Mouse (Mus musculus) megakaryocyte-erythroid progenitor cell, adult 5-6 weeks (primary cell): ENCODE measurements around the gene Prss22. TPM values are rescaled to one million over a fixed set of nuclear protein-coding genes. Genes with fewer than 3 reads are reported as not detected.

Source experiments
- ATAC-seq: replicated peaks from 2 replicates; pipeline ENCODE4 v1.8.0; 2016; ENCODE audit warnings: mild to moderate bottlenecking, inconsistent platforms; ENCODE audit not compliant: severe bottlenecking, poor library complexity, low FRiP score, low TSS enrichment
- total RNA-seq, 2 experiments: library from RNA; stranded (forward) in 1 of 2; stranded (reverse) in 1 of 2; fragments of 200-1000, 215-1000 nt in 1 of 2; fragments of >200 nt in 1 of 2; fragmentation: Nextera tagmentation in 1 of 2; gene quantifications; 2 replicates each; pipeline ENCODE4 v1.2.3; 2014 to 2017

Prss22 gene
- total RNA-seq (2014; fragmentation: Nextera tagmentation): not detected in 2 replicates
- total RNA-seq (2017): not detected in 2 replicates

GRCm38 (mm10) chr17:23997901-23998300 is at the start of gene Prss22:
Gene Prss22 (minus strand): TSS chr17:23998100.
- no peak for ATAC-seq

DNA sequence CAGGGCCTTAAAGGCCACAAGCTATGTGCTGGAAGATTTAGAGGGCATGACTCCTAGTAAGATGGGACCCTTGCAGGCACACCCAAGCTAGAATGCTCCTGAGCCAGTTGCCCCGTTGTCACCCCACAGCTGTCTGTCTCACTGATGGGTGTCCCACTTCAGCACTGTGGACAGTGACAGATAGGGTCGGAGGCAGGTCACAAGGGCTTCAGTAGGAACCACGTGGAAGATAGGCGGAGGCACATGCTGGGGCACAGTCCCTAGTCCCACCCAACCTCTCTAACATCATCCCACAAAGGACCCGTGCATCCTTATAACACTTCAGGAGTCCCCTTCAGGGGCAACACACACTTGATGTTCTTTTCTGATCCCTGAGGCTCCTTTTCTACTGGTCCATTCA is 48.1 kb upstream of the Prss22 start:
- ATAC-seq: peak; percentile 38; the same call in 1 of the 2 replicates

DNA sequence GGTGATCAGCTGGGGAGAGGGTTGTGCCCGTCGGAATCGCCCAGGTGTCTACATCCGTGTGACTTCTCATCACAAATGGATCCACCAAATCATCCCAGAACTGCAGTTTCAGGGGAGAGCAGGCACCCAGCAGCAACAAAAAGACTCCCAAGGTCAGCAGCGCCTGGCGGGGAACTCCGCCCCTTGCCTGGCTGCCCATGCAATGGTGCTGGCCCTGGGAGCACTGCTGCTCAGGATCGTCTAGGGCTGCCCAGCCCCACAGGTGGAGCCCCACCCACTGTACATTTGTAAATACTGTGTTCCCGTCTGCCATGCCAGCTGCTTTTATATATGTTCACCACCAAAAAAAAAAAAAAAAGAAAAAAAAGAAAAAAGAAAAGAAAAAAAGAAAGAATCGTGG is 47.7 kb upstream of the Prss22 start:
- no peak for ATAC-seq

GRCm38 (mm10) chr17:24044482-24044881 is 46.6 kb upstream of the Prss22 start:
- ATAC-seq: no peak

DNA sequence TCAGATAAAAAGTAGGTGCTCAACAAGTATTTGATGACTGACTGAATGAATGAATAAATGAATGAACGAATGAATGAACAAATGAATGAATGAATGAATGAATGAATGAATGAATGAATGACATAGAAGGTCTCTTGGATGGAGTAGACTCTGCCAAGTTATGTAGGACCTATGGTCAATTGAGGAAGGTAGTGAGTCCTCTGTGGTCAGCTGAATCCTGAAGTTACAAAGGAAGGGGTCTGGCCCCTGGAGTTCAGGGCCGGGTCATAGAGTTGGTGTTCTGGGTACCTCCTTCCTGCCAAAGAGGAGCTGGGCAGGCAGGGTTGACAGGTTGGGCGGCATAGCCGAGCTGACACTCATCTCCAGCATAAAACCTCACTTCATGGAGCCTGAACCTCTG is 39.9 kb upstream of the Prss22 start, which contains the start of gene Prss27:
Prss27 (plus strand) TSS at position 301 of the 400 bp plus-strand sequence.
- no peak for ATAC-seq

DNA sequence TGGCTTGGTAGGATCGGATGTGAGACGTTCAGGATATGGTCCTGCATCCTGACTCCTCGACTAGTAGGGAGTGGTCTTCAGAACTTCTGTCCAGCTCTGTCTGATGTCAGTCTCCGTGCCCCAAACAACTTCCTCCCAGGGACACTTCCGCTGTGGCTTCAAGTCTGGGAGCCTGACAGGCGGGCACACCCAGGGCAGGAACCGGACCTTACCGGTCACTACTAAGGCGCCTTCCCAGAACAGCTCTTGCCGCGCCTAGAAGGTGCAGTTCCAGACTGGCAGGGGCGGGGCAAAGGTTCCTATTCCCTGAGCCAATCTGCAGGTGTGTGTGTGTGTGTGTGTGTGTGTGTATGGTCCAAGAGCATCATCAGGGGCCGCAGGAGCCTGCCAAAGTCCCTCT is 39.5 kb upstream of the Prss22 start:
- no peak for ATAC-seq

DNA sequence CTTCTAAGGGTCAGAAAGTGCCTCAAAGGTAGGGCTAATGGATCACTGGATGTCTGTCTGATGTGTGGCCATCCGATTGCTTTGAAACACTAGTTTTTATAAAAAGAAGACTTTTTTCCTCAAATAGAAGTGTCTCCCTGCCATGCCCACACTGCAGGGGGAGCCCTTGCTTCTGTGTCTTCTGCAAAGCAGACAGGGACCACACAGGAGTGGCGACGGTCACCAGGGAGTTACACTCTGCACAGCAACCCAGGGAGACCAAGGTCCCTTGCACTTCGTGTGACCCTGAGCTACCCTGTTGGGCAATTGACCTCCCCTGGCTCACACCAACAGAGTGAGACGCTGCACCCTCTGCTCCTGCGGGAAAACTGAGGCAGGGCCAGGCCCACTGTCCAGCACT is 39.1 kb upstream of the Prss22 start:
- ATAC-seq: no peak

DNA sequence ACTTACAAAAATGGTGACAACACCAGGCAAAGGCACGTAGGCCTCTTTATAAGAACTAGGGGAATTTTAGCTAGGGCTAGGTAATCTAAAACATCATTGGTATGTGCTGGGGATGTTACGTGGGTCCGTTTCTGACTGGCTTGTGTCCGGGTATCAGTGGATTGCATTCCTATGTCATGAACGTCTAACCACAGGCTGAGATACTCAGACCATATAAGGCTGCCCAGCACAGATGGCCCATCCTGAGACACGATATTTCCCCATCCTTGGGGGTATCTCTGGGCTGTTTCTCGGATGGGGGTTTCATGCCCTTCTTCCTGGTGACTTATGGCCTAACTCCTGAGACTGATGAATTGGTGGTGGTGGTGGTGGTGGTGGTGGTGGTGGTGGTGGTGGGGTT is 37.2 kb upstream of the Prss22 start:
- ATAC-seq: no peak

DNA sequence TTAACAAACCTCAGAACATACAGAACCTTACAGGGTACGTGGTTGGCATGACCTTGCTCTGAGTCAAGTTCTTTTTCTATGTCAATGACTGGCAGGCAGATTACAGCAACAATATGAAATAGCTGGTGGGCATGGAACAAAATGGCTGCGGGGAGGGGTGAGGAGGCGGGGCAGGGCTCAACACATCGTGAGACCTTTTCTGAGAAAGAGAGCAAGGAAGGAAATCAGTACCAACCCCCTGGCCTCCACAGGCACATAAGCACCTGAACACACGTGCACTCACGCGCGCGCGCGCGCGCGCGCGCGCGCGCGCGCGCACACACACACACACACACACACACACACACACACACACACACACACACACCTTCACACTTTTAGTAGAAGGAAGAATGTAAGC is 32.7 kb upstream of the Prss22 start:
- no peak for ATAC-seq

- ATAC-seq: no peak
These were observed 31.6 kb upstream of the Prss22 start for GRCm38 (mm10) chr17:24029477-24029876.

DNA sequence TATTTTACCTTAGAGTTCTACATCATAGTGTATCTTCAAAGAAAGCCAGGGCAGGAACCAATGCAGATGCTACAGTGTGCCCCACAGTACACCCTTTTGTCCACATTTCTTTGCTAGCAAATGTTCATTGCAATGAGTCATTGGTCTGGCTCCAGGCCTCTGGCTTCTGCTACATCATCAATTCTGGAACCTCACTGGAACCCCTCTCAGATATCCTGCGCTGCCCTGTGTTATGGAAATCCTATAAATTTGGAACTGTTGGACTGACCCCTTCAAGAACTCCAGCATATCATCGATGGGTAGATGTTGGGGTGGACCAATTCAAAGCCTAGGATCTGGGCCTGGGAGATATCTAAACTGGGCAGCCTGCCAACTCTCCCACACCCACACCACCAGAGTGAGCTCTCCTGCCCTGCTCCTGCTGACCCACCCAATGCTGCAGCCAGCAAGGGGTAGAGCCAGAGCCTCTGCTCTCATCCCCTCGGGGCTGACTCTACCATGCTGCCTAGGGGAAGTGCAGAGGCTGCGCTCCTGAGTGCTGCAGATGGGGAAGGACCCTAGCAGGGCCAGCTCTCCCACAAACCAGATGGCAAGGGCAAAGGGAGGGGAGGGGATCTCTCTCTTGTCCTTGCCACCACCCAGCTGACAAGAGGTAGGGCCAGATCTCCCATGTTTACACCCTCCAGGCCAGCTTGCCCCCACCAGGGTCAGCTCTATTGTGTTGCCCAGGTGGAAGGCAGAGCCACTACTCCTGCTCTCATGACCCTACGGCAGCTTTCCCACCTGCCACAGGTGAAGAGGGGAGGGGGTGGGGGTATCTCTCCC is 23.7 kb upstream of the Prss22 start:
- ATAC-seq: peak; percentile 89

GRCm38 (mm10) chr17:24020696-24021095 is 22.8 kb upstream of the Prss22 start:
- ATAC-seq: no peak

GRCm38 (mm10) chr17:24015727-24016126 is 17.8 kb upstream of the Prss22 start:
- peak; percentile 57 for ATAC-seq

DNA sequence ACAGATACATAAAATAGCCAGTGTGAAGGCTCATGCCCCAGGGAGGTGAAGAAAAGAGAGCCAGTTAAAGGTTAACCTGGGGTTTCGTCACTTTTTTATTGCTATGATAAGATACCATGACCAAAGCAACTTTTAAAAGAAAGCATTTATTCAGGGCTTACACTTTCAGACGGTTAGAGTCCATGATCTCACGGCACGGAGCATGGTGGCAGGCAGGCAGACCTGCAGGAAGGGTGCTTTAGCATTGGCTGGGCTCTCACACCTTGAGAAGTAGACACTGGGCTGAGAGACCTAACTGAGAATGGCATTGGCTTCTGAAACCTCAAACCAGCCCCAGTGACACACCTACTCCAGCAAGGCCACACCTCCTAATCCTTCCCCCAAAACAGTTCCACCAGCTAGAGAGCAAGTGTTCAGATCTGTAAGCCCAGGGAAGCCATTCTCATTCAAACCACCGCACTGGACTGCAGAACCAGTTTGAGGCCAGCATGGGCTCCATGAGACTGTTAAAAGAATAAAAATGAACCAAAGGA is 16.6 kb upstream of the Prss22 start:
- no peak for ATAC-seq

DNA sequence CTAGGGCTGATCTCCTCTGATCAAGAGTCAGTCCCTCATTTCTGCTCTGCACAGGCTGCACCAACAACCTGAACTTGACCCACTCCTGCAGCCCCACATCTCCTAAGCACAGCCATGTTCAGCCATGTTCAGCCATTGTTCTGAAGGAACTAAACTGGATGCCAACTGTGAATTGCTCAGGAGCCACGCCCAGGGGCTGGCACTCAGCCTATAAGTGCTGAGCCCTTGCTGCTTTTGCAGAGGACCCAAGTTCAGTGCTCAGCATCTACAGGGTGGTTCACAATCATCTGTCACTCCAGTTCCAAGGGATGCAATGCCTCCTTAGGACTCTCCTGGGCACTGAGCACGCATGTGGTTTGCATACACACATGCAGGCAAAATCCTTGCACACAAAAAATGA is 15.0 kb upstream of the Prss22 start:
- ATAC-seq: peak; percentile 37; the same call in 1 of the 2 replicates

DNA sequence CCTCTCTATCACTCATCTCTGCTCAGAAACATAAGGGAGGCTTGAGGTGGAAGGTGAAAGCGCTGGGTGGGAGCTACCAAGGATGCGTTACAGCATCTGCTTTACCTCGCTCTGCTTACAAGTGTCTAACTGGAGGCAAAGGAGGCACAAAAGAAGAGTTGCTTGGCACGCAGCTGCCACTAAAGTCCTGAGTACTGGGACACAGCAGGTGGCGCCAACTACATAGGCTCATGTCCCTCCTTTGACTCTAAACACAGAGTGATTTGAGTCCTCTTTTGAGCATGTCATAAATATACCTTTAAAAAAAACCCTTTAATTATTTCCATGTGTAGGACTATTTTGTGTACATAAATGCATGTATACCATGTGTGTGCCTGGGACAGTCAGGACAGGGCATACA is 11.7 kb upstream of the Prss22 start:
- no peak for ATAC-seq

DNA sequence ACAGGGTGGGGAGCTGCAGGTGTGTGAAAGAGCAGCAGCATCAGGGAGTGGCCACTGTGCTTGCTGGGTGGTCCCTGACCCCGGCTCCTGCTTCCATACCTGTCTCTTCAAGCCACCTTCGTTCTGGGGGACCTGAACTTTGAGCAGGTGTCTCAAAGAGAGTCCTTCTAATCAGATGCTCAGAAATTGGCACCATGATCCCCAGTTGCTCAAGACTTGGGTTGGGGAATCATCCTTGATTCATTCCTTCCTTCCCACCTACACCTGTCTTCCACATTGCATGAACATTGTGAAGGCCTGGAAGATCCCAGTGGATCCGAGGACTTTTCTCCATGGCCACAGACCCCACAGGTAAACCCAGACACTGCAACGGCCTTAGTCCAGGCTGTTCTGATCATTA is 10.2 kb upstream of the Prss22 start:
- no peak for ATAC-seq

DNA sequence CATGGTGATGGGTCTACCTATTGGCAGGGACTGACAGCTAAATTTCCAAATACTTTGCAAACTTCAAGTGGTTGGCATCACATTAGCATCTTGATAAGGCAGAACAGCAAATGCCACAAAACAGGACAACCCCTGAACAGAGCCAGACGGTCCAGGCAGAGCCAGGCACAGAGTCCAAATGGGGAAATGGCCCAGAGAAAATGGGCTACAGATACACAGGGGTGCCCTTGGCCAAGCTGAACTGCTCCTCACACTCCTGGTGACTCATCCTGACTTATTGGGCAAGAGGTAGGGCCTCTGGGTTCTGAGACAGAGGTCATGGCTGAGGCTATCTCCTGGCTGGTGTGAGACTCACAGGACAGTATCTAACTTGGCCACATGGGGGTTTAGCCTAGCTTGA is 9.5 kb upstream of the Prss22 start:
- no peak for ATAC-seq

- no peak for ATAC-seq
These were observed 9.0 kb upstream of the Prss22 start for GRCm38 (mm10) chr17:24006930-24007329.

- ATAC-seq: no peak
These were observed 7.1 kb upstream of the Prss22 start for GRCm38 (mm10) chr17:24005049-24005448.

GRCm38 (mm10) chr17:24004071-24004665 is 6.3 kb upstream of the Prss22 start:
- no peak for ATAC-seq
